Mouse (Mus musculus) midbrain, embryonic 13.5 days (tissue): ENCODE data around the gene Dmwd. TPM values are rescaled to one million over a fixed set of nuclear protein-coding genes. Genes with fewer than 3 reads are reported as not detected.
"Not testable (repeated sequence)": the region's sequence is repeated elsewhere in the genome, so short reads cannot be mapped to it uniquely, and the experiment has no call there.

Experiments used
- ATAC-seq: fragments of 200-750 bp; cut with Nextera tagmentation; 2 replicates; pipeline ENCODE4 v1.8.0; 2017; ENCODE audit warnings: mild to moderate bottlenecking, moderate TSS enrichment, moderate library complexity
- H3K27ac ChIP-seq: fragments of 300-500 bp; sonication (generic); 2 replicates; pipeline ENCODE4 v1.5.1; 2015; ENCODE audit warnings: inconsistent platforms, mild to moderate bottlenecking, moderate library complexity
- H3K27me3 ChIP-seq: fragments of 300-500 bp; sonication (generic); 2 replicates; pipeline ENCODE4 v1.6.1; 2015; ENCODE audit warnings: mild to moderate bottlenecking, inconsistent platforms
- H3K36me3 ChIP-seq: fragments of 300-500 bp; sonication (generic); 2 replicates; pipeline ENCODE4 v1.6.1; 2015; ENCODE audit warnings: mild to moderate bottlenecking, inconsistent platforms
- H3K4me1 ChIP-seq: fragments of 300-500 bp; sonication (generic); replicated peaks from 2 replicates; pipeline ENCODE4 v1.6.1; 2015; ENCODE audit warnings: inconsistent platforms
- H3K4me2 ChIP-seq: fragments of 300-500 bp; sonication (generic); replicated peaks from 2 replicates; pipeline ENCODE4 v1.6.1; 2015; ENCODE audit warnings: moderate library complexity, mild to moderate bottlenecking, inconsistent platforms
- H3K4me3 ChIP-seq: fragments of 300-500 bp; sonication (generic); replicated peaks from 2 replicates; pipeline ENCODE4 v1.5.1; 2015; ENCODE audit warnings: mild to moderate bottlenecking, inconsistent platforms
- H3K9ac ChIP-seq: fragments of 300-500 bp; sonication (generic); replicated peaks from 2 replicates; pipeline ENCODE4 v1.6.1; 2015; ENCODE audit warnings: mild to moderate bottlenecking, inconsistent platforms
- H3K9me3 ChIP-seq: fragments of 300-500 bp; sonication (generic); 2 replicates; pipeline ENCODE4 v1.6.1; 2016; ENCODE audit warnings: mild to moderate bottlenecking, inconsistent platforms
- WGBS: fragments of 180-500 bp; shearing (Covaris S2); methylation state at CpG from one replicate; pipeline ENCODE4 v1.1.7; 2015; 5-methylcytosine and 5-hydroxymethylcytosine counted together
- polyA plus RNA-seq: library from polyadenylated mRNA; unstranded; fragments of >200 nt; fragmentation: Nextera tagmentation; extraction: Ambion mirVana; gene quantifications from 2 replicates; pipeline ENCODE4 v1.2.1, GENCODE M21; 2015

Dmwd gene
- polyA plus RNA-seq, 1 experiment from 2014 or later, result 25.3 TPM

DNA sequence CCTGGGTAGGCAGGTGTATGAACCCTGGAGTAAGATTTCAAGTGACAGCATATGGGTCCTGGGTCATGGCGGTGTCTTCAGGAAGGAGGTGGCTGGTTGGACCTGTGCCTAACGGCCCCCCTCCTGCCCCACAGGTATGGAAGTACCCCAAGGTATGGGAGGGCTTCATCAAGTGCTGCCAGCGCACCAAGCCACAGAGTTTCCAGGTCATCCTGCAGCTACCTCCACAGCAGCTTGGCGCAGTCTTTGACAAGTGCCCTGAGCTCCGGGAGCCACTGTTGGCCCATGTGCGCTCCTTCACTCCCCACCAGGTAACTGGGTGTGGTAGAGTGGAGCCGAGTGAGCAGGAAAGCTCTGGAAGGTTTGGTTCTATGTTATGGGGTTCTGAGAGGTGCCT, 22.9 kb upstream of the Dmwd start:
- 92% methylated on average over 7 of the region's 7 CpGs for WGBS
- Histone ChIP-seq H3K9ac (no peak overlapping the region), H3K4me2 (no peak overlapping the region), H3K9me3 (no peaks in the 10 kb centered on the region), H3K36me3 (peaks cover 54% of the 10 kb centered on the region), H3K27ac (no peak overlapping the region), H3K4me3 (no peak overlapping the region), H3K4me1 (peaks cover 13% of the 10 kb centered on the region), H3K27me3 (no peaks in the 10 kb centered on the region)
- ATAC-seq, result no peak

DNA sequence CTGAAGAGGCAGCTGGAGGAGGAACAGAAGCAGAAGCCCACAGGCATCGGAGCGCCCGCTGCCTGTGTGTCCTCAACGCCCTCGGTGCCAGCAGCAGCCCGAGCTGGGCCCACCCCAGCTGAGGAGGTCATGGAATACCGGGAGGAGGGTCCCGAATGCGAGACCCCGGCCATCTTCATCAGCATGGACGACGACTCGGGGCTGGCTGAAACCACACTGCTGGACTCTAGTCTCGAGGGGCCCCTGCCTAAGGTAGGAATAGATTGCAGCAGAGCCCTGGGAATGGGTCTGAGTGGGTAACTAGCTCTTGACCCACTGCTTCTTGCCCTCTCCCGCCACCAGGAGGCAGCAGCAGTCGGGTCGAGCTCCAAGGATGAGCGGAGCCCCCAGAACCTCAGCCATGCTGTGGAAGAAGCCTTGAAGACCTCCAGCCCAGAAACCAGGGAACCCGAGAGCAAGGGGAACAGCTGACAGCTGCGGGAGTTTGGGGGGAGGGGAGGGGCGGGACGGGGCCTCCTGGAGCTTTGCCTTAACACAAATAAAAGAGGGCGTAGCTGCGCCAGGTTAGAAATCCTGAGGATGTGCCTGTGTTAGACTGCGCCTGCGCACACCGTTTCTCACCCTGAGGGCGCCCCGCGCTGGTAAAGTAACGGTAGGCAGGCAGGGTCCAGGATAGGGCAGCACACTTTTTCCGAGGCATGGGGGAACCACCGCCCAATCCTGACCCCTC, 21.8 kb upstream of the Dmwd start, which contains the start of gene Rsph6a:
TSS of gene Rsph6a (plus strand) at position 644 of the 730 bp plus-strand sequence.
- WGBS, result 24% methylated on average over 32 of the region's 33 CpGs
- no peaks in the 10 kb centered on the region for H3K9me3 ChIP-seq
- peaks cover 13% of the 10 kb centered on the region for H3K4me1 ChIP-seq
- H3K9ac ChIP-seq, result peak within 1 kb of the TSS; percentile 33
- H3K27ac ChIP-seq, result 0 out of 2 replicates have a peak within 1 kb of the TSS, but pooled peaks have one; percentile 5
- peak within 1 kb of the TSS; percentile 52 for H3K4me2 ChIP-seq
- H3K27me3 ChIP-seq, result no peaks in the 10 kb centered on the region
- ATAC-seq, result peak; percentile 79
- peak within 1 kb of the TSS; percentile 26 for H3K4me3 ChIP-seq
- H3K36me3 ChIP-seq, result peaks cover 43% of the 10 kb centered on the region

DNA sequence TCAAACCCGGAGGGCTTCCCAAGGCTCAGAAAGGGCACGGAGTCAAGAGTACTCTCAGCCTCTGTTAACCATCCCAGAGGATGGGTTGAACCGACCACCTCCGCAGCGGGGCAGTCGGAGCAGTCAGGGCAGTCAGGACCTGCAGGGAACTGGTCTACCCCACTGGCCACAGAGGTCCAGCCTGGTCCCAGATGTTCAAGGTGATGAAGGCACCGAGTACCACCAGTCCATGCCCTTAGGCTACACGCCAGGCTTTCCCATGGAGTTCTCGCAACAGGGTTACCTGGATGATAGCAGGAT, 21.3 kb upstream of the Dmwd start:
- 66% methylated on average over 9 of the region's 9 CpGs for WGBS
- Histone ChIP-seq H3K9ac (peak overlapping the region; percentile 33; the same call in 1 of the 2 replicates), H3K4me2 (peak overlapping the region; percentile 52), H3K27me3 (no peaks in the 10 kb centered on the region), H3K4me1 (peaks cover 13% of the 10 kb centered on the region), H3K9me3 (no peaks in the 10 kb centered on the region), H3K4me3 (peak overlapping the region; percentile 26; the same call in 1 of the 2 replicates), H3K27ac (0 out of 2 replicates have a peak overlapping the region, but pooled peaks have one; percentile 5), H3K36me3 (peaks cover 38% of the 10 kb centered on the region)
- no peak; the same call in 1 of the 2 replicates for ATAC-seq

DNA sequence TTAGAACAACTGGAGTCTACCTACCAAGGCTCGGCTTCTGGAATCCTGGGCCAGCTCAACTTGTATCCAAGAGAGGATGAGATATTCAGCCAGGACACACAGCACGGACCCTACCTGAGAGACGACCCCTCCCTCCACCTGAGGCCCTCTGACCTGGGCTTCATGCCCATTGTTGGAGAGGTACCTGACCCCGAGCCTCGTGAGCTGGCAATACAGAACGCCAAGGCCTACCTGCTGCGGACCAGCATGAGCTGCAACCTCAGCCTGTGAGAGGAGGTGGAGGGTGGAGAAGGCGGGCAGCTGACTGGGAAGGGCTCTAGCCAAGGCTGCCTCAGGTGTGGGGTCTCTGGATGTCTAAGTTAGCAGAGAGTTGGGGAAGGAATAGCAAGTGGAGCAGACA, 20.9 kb upstream of the Dmwd start:
- Histone ChIP-seq H3K9me3 (no peaks in the 10 kb centered on the region), H3K36me3 (peaks cover 34% of the 10 kb centered on the region), H3K4me2 (peak overlapping the region; percentile 52; the same call in 1 of the 2 replicates), H3K27me3 (no peaks in the 10 kb centered on the region), H3K9ac (no peak overlapping the region), H3K4me3 (no peak overlapping the region), H3K27ac (no peak overlapping the region), H3K4me1 (peaks cover 13% of the 10 kb centered on the region)
- no peak for ATAC-seq
- WGBS, result 92% methylated on average over 8 of the region's 8 CpGs

DNA sequence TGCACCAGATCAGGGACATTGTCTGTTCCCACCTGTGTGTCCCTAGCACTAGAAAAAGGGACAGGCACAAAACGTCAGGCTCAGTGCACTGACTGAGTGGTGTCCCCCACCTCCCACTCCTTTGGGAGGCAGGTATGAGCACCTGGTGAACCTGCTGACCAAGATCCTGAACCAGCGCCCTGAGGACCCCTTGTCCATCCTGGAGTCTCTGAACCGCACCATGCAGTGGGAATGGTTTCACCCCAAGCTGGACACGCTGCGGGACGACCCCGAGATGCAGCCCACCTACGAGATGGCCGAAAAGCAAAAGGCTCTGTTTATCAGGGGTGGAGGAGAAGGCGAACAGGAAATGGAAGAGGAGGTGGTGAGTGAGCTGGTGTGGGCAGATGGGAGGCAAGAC, 18.6 kb upstream of the Dmwd start:
- Histone ChIP-seq H3K27me3 (no peaks in the 10 kb centered on the region), H3K27ac (no peak overlapping the region), H3K4me3 (no peak overlapping the region), H3K9me3 (no peaks in the 10 kb centered on the region), H3K4me2 (no peak overlapping the region), H3K4me1 (peaks cover 13% of the 10 kb centered on the region), H3K36me3 (peaks cover 11% of the 10 kb centered on the region), H3K9ac (no peak overlapping the region)
- WGBS, result 88% methylated on average over 10 of the region's 10 CpGs
- no peak for ATAC-seq

DNA sequence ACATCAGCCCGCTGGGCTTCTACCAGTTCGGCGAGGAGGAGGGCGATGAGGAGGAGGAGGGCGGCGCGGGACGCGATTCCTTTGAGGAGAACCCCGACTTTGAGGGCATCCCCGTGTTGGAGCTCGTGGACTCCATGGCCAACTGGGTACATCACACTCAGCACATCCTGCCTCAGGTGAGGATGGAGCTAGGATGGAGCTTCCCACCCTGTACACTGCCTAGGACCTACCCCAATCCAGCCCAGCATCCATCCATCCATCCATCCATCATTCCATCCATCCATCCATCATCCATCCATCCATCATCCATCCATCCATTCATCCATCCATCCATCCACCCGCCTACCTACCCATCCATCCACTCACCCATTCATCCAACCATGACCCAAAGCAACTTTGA, 10.1 kb upstream of the Dmwd start:
- 0 out of 2 replicates have a peak overlapping the region, but pooled peaks have one; percentile 16 for H3K4me2 ChIP-seq

DNA sequence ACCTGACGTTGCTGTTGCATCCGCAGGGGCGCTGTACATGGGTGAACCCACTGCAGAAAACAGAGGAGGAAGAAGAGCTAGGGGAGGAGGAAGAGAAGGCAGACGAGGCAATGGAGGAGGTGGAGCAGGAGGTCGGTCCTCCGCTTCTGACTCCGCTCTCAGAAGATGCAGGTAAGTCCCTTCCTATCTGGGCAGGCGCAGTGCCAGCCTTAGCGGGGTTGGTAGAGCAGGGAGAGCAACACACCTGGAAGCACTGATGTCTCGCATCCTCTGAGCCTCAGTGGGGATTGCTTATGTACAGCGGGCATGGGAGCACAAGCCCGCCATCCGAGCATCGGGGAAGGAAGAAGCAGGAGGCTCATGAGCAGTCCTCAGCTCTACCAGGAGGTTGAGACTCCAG, 9.0 kb upstream of the Dmwd start:
- H3K27me3 ChIP-seq, result peaks cover 35% of the 10 kb centered on the region
- H3K27ac ChIP-seq, result no peak overlapping the region
- H3K9ac ChIP-seq, result no peak overlapping the region
- H3K36me3 ChIP-seq, result no peaks in the 10 kb centered on the region
- H3K4me2 ChIP-seq, result no peak overlapping the region
- ATAC-seq, result no peak
- no peaks in the 10 kb centered on the region for H3K4me1 ChIP-seq
- H3K9me3 ChIP-seq, result no peaks in the 10 kb centered on the region
- no peak overlapping the region for H3K4me3 ChIP-seq
- 48% methylated on average over 14 of the region's 14 CpGs for WGBS

More for the DNA sequence above, 10.1 kb upstream of the Dmwd start:
- ATAC-seq, result no peak
- Histone ChIP-seq H3K4me3 (no peak overlapping the region), H3K9ac (no peak overlapping the region), H3K9me3 (no peaks in the 10 kb centered on the region), H3K36me3 (no peaks in the 10 kb centered on the region), H3K27ac (no peak overlapping the region), H3K27me3 (peaks cover 35% of the 10 kb centered on the region), H3K4me1 (no peaks in the 10 kb centered on the region)
- 53% methylated on average over 13 of the region's 13 CpGs for WGBS

DNA sequence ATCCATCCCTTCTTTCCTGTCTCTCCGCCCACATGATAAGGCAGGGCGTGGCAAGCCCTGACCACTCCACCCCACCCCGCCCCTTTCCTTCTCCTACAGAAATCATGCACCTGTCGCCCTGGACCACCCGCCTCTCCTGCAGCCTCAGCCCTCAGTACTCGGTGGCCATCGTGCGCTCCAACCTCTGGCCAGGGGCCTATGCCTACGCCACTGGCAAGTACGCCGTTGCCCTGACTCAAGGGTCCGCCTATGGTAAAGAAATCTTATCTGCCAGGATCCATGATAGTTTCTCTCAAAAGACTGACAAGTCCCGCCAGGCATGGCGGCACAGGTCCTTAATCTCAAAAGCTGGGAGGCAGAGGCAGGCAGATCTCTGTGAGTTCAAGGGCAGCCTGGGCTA, 8.1 kb upstream of the Dmwd start:
- H3K9me3 ChIP-seq, result no peaks in the 10 kb centered on the region
- H3K36me3 ChIP-seq, result no peaks in the 10 kb centered on the region
- H3K9ac ChIP-seq, result no peak overlapping the region
- H3K4me2 ChIP-seq, result no peak overlapping the region
- no peaks in the 10 kb centered on the region for H3K4me1 ChIP-seq
- H3K4me3 ChIP-seq, result no peak overlapping the region
- WGBS, result 67% methylated on average over 10 of the region's 14 CpGs
- H3K27me3 ChIP-seq, result peaks cover 35% of the 10 kb centered on the region
- H3K27ac ChIP-seq, result no peak overlapping the region
- no peak for ATAC-seq

DNA sequence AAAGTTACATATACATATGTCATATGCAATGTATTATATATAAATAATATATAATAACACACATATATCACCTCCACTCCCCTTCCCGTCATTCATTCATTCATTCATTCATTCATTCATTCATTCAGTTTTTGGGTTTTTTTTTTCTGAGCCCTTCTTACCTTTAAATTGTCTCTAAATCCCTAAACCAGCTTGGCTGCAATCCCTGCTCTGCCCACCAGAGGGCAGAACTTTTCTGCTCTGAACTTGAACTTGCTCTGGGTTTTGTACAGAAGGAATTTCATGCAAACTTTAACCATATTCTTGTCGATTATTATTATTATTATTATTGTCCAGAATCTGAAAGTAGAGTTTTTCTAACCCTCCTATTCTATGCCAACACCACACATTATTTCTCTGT, 7.3 kb upstream of the Dmwd start:
- H3K27ac ChIP-seq, result no peak overlapping the region
- no peak overlapping the region for H3K4me3 ChIP-seq
- no peak overlapping the region for H3K4me2 ChIP-seq
- ATAC-seq, result no peak
- no peaks in the 10 kb centered on the region for H3K36me3 ChIP-seq
- no peaks in the 10 kb centered on the region for H3K4me1 ChIP-seq
- H3K9ac ChIP-seq, result no peak overlapping the region
- 14% methylated on average over 2 of the region's 2 CpGs for WGBS
- H3K9me3 ChIP-seq, result no peaks in the 10 kb centered on the region
- peaks cover 35% of the 10 kb centered on the region for H3K27me3 ChIP-seq

DNA sequence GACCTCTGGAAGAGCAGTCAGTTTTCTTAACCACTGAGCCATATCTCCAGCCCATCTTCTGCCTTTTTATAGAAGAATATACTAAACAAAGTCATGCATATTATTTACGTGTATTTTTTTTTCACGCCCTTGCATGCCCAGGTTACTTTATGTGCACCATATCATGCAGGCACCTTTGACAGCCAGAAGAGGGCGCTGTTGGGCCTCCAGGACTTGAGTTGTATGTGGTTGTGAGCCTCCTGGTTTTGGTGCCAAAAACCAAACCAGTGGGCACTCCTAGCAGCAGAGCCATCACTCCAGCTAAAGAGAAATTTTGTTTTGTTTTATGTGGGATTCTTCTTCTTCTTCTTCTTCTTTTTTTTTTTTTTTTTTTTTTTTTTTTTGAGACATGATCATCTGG, 6.5 kb upstream of the Dmwd start:
- Histone ChIP-seq H3K9me3 (no peaks in the 10 kb centered on the region), H3K27me3 (peaks cover 30% of the 10 kb centered on the region), H3K4me2 (no peak overlapping the region), H3K9ac (no peak overlapping the region), H3K4me1 (no peaks in the 10 kb centered on the region), H3K27ac (no peak overlapping the region), H3K36me3 (no peaks in the 10 kb centered on the region), H3K4me3 (no peak overlapping the region)
- 46% methylated on average over 3 of the region's 3 CpGs for WGBS
- ATAC-seq, result no peak

DNA sequence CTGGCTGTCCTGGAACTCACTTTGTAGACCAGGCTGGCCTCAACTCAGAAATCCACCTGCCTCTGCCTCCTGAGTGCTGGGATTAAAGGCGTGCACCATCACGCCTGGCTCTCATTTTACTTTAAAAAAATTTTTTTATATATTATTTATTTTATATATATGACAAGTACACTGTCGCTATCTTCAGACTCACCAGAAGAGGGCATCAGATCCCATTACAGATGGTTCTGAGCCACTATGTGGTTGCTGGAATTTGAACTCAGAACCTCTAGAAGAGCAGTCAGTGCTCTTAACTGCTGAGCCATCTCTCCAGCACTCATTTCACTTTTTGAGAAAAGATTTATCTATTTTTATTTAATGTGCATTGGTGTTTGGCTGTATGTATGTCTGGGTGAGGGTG, 5.0 kb upstream of the Dmwd start:
- 50% methylated on average over 3 of the region's 3 CpGs for WGBS

DNA sequence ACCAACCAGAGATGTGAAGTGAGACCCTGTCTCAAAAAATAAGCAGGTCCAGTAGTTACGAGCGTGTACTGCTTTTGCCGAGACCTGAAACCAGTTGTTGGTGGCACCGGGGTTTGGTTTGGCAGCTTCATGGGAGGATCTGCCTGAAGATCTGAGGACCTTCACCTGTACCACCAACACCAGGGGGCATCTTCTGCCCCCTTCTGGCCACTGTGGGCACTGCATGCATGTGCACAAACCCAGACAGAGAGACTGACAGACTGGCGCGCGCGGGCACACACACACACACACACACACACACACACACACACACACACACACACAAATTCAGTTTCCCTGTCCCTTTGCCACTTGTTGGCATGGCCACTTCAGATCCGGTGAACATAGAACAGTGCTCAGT, 2.5 kb upstream of the Dmwd start:
- H3K27ac ChIP-seq, result no peak overlapping the region
- peaks cover 22% of the 10 kb centered on the region for H3K4me1 ChIP-seq
- H3K4me3 ChIP-seq, result no peak overlapping the region
- ATAC-seq, result no peak
- 83% methylated on average over 9 of the region's 9 CpGs for WGBS
- no peaks in the 10 kb centered on the region for H3K9me3 ChIP-seq
- no peak overlapping the region for H3K9ac ChIP-seq
- peaks cover 9% of the 10 kb centered on the region for H3K36me3 ChIP-seq
- H3K4me2 ChIP-seq, result no peak overlapping the region
- H3K27me3 ChIP-seq, result no peaks in the 10 kb centered on the region

More for the DNA sequence above, 5.0 kb upstream of the Dmwd start:
- H3K9me3 ChIP-seq, ATAC-seq, H3K4me1 ChIP-seq, H3K36me3 ChIP-seq, H3K4me3 ChIP-seq, H3K4me2 ChIP-seq, H3K27ac ChIP-seq, H3K9ac ChIP-seq: not testable (repeated sequence)
- peaks cover 14% of the 10 kb centered on the region for H3K27me3 ChIP-seq

DNA sequence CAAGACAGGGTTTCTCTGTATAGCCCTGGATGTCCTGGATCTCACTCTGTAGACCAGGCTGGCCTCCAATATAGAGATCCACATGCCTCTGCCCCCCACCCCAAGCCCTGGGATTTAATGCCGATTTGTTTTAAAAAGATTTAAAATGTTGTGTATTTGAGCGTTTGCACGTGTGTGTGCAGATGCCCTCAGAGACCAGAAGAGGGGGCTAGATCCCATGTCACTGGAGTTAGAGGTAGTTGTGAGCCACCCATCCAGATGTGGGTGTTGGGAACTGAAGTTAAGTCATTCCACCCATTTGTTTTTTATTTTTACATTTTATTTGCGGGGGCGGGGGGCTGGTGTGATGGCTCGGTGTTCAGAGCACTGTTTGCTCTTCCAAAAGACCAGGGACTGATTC, 1.5 kb upstream of the Dmwd start:
- H3K27ac ChIP-seq, result no peak overlapping the region
- no peak for ATAC-seq
- no peak overlapping the region for H3K4me3 ChIP-seq
- no peaks in the 10 kb centered on the region for H3K27me3 ChIP-seq
- peaks cover 22% of the 10 kb centered on the region for H3K4me1 ChIP-seq
- 95% methylated on average over 6 of the region's 6 CpGs for WGBS
- no peaks in the 10 kb centered on the region for H3K9me3 ChIP-seq
- no peak overlapping the region for H3K4me2 ChIP-seq
- no peak overlapping the region for H3K9ac ChIP-seq
- peaks cover 19% of the 10 kb centered on the region for H3K36me3 ChIP-seq
